21 mouse cellular contexts compared by ENCODE assay signal in genomic region chr16:30894086-30894485, GRCm38 (mm10).
"Had no signal": no experiment of that assay in that cellular context is flagged by ENCODE, and none has a peak within 500 bp of the region (broad histone marks: within the 10 kb centered on the region; RNA-seq: fewer than 3 reads in every experiment).

No protein-coding gene starts in this region.

- H3K4me1 ChIP-seq: liver, embryonic 15.5 days; lung, embryonic 15.5 days; megakaryocyte, embryonic 14.5 days; midbrain, embryonic 12.5 days; neural tube, embryonic 13.5 days; neural tube, embryonic 15.5 days had no signal

- H3K36me3 ChIP-seq: liver, embryonic 15.5 days; lung, embryonic 15.5 days; midbrain, embryonic 12.5 days; neural tube, embryonic 13.5 days; neural tube, embryonic 15.5 days had no signal

- H3K27me3 ChIP-seq: liver, embryonic 15.5 days; lung, embryonic 15.5 days; midbrain, embryonic 12.5 days; neural tube, embryonic 13.5 days; neural tube, embryonic 15.5 days had no signal

- DNase-seq: liver, postnatal 0 days; lung, adult 2 months; lung, postnatal 14 days; lung, postnatal 36 days; midbrain, embryonic 14.5 days; retina, postnatal 1 day; right cerebral cortex, adult 18-20 months; right cerebral cortex, postnatal 25 days; right cerebral cortex, postnatal 4 days; spleen, adult 18-20 months; thymus, adult 2 months; thymus, postnatal 25 days; thymus, postnatal 4 days had no signal

- H3K9me3 ChIP-seq: liver, embryonic 15.5 days; lung, embryonic 15.5 days; midbrain, embryonic 12.5 days; neural tube, embryonic 15.5 days had no signal

- H3K4me3 ChIP-seq: liver, embryonic 15.5 days; lung, embryonic 15.5 days; megakaryocyte, embryonic 14.5 days; midbrain, embryonic 12.5 days; myocyte; neural tube, embryonic 13.5 days; neural tube, embryonic 15.5 days had no signal

- H3K27ac ChIP-seq: liver, embryonic 15.5 days; lung, embryonic 15.5 days; macrophage; midbrain, embryonic 12.5 days; neural tube, embryonic 13.5 days; neural tube, embryonic 15.5 days had no signal
